Mouse (Mus musculus) intestine, embryonic 15.5 days (tissue): ENCODE results near the gene Ankfn1. TPM values are rescaled to one million over a fixed set of nuclear protein-coding genes. Genes with fewer than 3 reads are reported as not detected.
A peak's percentile ranks its signal among the peaks of the same experiment; 100 is the strongest.

ENCODE experiments used
- ATAC-seq: fragments of 200-750 bp; cut with Nextera tagmentation; 2 replicates; pipeline ENCODE4 v1.8.0; 2017; ENCODE audit warnings: moderate TSS enrichment, moderate library complexity
- H3K27ac ChIP-seq: fragments of 300-500 bp; sonication (generic); 2 replicates; pipeline ENCODE4 v1.5.1; 2015; ENCODE audit warnings: mild to moderate bottlenecking, inconsistent platforms
- H3K27me3 ChIP-seq: fragments of 300-500 bp; sonication (generic); replicated peaks from 2 replicates; pipeline ENCODE4 v1.6.1; 2015; ENCODE audit warnings: inconsistent platforms
- H3K36me3 ChIP-seq: fragments of 300-500 bp; sonication (generic); 2 replicates; pipeline ENCODE4 v1.6.1; 2015; ENCODE audit warnings: inconsistent platforms
- H3K4me1 ChIP-seq: fragments of 300-500 bp; sonication (generic); replicated peaks from 2 replicates; pipeline ENCODE4 v1.6.1; 2015; ENCODE audit warnings: inconsistent platforms
- H3K4me2 ChIP-seq: fragments of 300-500 bp; sonication (generic); replicated peaks from 2 replicates; pipeline ENCODE4 v1.6.1; 2015; ENCODE audit warnings: mild to moderate bottlenecking, inconsistent platforms
- H3K4me3 ChIP-seq: fragments of 300-500 bp; sonication (generic); replicated peaks from 2 replicates; pipeline ENCODE4 v1.5.1; 2015; ENCODE audit warnings: inconsistent platforms
- H3K9ac ChIP-seq: fragments of 300-500 bp; sonication (generic); 2 replicates; pipeline ENCODE4 v1.6.1; 2015; ENCODE audit warnings: inconsistent platforms
- H3K9me3 ChIP-seq: fragments of 300-500 bp; sonication (generic); 2 replicates; pipeline ENCODE4 v1.6.1; 2016; ENCODE audit warnings: inconsistent platforms
- WGBS: fragments of 180-500 bp; shearing (Covaris S2); methylation state at CpG from one replicate; pipeline ENCODE4 v1.1.7; 2015; 5-methylcytosine and 5-hydroxymethylcytosine counted together
- polyA plus RNA-seq: library from polyadenylated mRNA; unstranded; fragments of >200 nt; fragmentation: Nextera tagmentation; extraction: Ambion mirVana; gene quantifications from 2 replicates; pipeline ENCODE4 v1.2.1, GENCODE M21; 2015

Ankfn1 gene
- polyA plus RNA-seq, 1 experiment from 2014 or later = 0.11 TPM

GRCm38 (mm10) chr11:89381782-89382633 is 395.4 kb downstream of the Ankfn1 start:
- peak overlapping the region; percentile 70; the same call in 1 of the 2 replicates for H3K27ac ChIP-seq
- no peak overlapping the region for H3K9ac ChIP-seq
- no peaks in the 10 kb centered on the region for H3K27me3 ChIP-seq
- no peaks in the 10 kb centered on the region for H3K36me3 ChIP-seq
- H3K4me3 ChIP-seq = no peak overlapping the region
- ATAC-seq = peak; percentile 70
- 41% methylated on average over 8 of the region's 8 CpGs for WGBS
- H3K4me2 ChIP-seq = no peak overlapping the region
- peaks cover 14% of the 10 kb centered on the region for H3K4me1 ChIP-seq
- no peaks in the 10 kb centered on the region for H3K9me3 ChIP-seq

DNA sequence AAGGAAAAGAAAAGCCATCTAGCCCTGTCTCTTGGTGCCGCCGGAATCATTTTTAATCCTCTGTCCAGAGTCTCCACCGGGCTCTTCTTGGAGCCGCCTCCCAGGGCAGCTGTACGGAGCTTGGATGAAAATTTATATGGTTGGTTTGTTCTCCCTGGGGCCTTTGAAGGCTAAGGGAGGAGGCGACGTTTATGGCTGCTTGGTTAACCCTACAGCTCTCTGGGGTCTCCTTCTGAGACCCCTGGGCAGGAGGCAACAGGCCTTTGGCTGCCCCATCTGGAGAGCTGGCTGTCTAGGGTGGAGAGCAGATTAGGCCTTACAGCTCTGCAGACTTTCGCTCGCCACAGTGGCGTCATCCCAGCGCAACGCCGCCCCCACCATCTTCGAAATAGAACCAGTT is 406.5 kb downstream of the Ankfn1 start:
- no peak for ATAC-seq
- H3K9ac ChIP-seq = no peak overlapping the region
- 0 out of 2 replicates have a peak, but pooled peaks cover 5% of the 10 kb centered on the region for H3K4me1 ChIP-seq
- no peak overlapping the region for H3K4me3 ChIP-seq
- H3K9me3 ChIP-seq = no peaks in the 10 kb centered on the region
- 80% methylated on average over 14 of the region's 14 CpGs for WGBS
- H3K36me3 ChIP-seq = no peaks in the 10 kb centered on the region
- no peak overlapping the region for H3K27ac ChIP-seq
- H3K4me2 ChIP-seq = no peak overlapping the region
- H3K27me3 ChIP-seq = no peaks in the 10 kb centered on the region

DNA sequence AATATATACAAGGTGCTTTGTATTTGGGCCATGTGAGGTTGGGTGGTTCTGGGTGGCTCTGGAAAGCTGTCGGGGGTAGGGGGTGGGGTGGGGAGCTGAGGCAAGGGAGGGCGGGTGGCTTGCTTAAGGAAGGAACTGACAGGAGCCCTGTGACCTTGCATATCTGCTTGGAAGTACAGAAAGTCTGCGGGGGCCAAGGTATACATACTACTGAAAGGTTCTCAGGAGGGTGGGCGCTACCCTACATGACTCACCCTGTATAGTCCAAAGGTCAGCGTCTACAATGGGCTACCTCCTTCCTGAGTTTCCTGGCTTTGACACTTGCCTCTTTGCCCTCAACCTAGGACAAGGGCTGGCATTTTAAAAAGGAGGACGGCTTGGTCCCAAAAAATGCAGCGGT is 407.1 kb downstream of the Ankfn1 start:
- H3K36me3 ChIP-seq = no peaks in the 10 kb centered on the region
- H3K27ac ChIP-seq = no peak overlapping the region
- no peaks in the 10 kb centered on the region for H3K9me3 ChIP-seq
- no peak overlapping the region for H3K4me3 ChIP-seq
- H3K4me2 ChIP-seq = no peak overlapping the region
- no peaks in the 10 kb centered on the region for H3K27me3 ChIP-seq
- 67% methylated on average over 7 of the region's 7 CpGs for WGBS
- no peak overlapping the region for H3K9ac ChIP-seq
- ATAC-seq = peak; percentile 58
- H3K4me1 ChIP-seq = 0 out of 2 replicates have a peak, but pooled peaks cover 5% of the 10 kb centered on the region

- Histone ChIP-seq H3K27me3 (no peaks in the 10 kb centered on the region), H3K4me2 (no peak overlapping the region), H3K9me3 (no peaks in the 10 kb centered on the region), H3K4me1 (no peaks in the 10 kb centered on the region), H3K36me3 (no peaks in the 10 kb centered on the region), H3K9ac (no peak overlapping the region), H3K4me3 (no peak overlapping the region), H3K27ac (no peak overlapping the region)
- ATAC-seq = no peak
- WGBS = 85% methylated on average over 3 of the region's 3 CpGs
Observed at GRCm38 (mm10) chr11:89363981-89364380, 413.5 kb downstream of the Ankfn1 start.

DNA sequence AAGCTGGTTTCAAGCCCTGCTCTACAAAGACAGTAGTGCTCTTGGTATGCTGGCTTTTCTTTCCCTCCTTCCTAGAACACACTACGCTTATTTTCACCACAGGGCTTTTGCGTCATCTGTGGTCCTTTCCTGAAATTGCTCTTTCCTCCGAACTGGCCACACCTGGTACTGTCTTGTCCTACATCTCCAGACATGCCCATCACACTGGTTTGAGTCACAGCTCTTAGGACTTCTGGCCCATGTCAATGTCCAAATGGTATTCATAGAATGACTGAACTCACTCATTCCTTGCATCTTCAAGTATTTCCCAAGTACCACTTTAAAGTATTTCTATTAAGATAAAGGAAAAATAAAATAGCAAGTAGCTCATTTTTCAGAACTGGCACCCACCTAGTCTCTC is 416.6 kb downstream of the Ankfn1 start:
- no peak overlapping the region for H3K4me2 ChIP-seq
- no peak overlapping the region for H3K4me3 ChIP-seq
- H3K27me3 ChIP-seq = no peaks in the 10 kb centered on the region
- no peaks in the 10 kb centered on the region for H3K9me3 ChIP-seq
- H3K4me1 ChIP-seq = no peaks in the 10 kb centered on the region
- 72% methylated on average over 3 of the region's 3 CpGs for WGBS
- H3K36me3 ChIP-seq = no peaks in the 10 kb centered on the region
- ATAC-seq = no peak
- H3K27ac ChIP-seq = no peak overlapping the region
- no peak overlapping the region for H3K9ac ChIP-seq

DNA sequence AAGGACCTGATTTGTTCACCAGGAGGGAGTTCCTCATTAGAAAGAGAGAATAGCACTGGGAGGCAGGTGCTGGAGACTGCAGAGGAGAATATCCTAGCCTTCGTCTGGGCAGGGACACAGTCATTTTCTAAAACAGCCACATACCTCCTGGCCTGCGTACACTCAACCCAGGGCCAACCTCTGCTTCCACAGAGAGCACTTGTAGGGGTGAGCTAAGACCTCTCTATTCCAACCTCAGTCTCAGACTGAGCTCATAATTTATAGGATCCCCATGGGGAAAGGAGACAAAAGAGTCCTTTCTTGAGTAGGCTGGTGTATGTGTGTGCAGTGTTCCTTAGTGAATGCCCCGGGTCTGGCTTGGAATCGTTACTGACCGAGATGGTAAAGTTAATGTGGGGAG is 418.9 kb downstream of the Ankfn1 start:
- Histone ChIP-seq H3K9me3 (no peaks in the 10 kb centered on the region), H3K27ac (no peak overlapping the region), H3K4me2 (no peak overlapping the region), H3K4me1 (no peaks in the 10 kb centered on the region), H3K9ac (no peak overlapping the region), H3K4me3 (no peak overlapping the region), H3K36me3 (no peaks in the 10 kb centered on the region), H3K27me3 (no peaks in the 10 kb centered on the region)
- ATAC-seq = no peak
- WGBS = 73% methylated on average over 5 of the region's 5 CpGs

- ATAC-seq = no peak
- Histone ChIP-seq H3K4me1 (no peaks in the 10 kb centered on the region), H3K9me3 (no peaks in the 10 kb centered on the region), H3K27ac (no peak overlapping the region), H3K4me2 (no peak overlapping the region), H3K9ac (no peak overlapping the region), H3K27me3 (no peaks in the 10 kb centered on the region), H3K36me3 (no peaks in the 10 kb centered on the region), H3K4me3 (no peak overlapping the region)
- WGBS = 67% methylated on average over 2 of the region's 2 CpGs
Observed at GRCm38 (mm10) chr11:89356479-89356878, 421.0 kb downstream of the Ankfn1 start.

DNA sequence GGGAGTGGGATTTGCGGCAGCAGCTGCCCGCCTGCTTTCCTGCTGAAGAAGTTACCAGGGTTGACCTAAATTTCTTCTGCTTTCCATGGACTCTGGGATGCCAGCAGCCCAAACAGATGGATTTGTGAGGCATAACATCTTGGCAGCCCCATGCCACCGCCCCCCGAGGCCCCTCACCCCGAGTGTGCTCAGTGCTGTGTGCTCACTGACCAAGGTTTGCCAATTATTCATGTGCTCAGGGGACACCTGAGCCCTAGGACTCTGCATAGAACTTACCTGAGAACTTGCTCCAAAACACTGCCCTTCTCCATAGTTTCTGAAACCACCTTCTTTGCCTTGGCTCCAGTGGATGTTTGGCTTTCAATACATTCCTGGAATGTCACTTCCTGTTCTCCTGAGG is 421.4 kb downstream of the Ankfn1 start:
- WGBS = 61% methylated on average over 5 of the region's 5 CpGs
- Histone ChIP-seq H3K27ac (no peak overlapping the region), H3K9ac (no peak overlapping the region), H3K4me1 (no peaks in the 10 kb centered on the region), H3K27me3 (no peaks in the 10 kb centered on the region), H3K4me3 (no peak overlapping the region), H3K36me3 (no peaks in the 10 kb centered on the region), H3K9me3 (no peaks in the 10 kb centered on the region), H3K4me2 (no peak overlapping the region)
- no peak for ATAC-seq

DNA sequence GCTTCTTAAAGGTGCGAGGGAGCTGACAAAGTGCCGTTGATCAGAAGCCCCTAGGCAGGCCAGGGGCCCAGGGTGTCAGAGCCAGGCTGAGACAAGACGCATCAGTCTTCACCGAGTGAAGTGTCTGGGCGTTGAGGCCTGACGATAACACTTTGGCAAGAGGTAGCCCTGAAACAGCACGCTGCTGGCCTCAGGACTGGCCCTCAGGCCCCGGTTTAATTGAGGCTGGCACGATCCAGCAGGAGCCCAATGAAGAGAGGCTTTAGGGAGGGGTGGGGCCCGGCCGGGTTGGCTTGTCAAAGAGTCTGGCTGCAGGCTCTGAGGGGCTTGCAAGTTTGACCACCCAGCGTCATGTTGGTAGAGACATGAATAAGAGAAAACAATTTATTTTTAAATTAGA is 437.2 kb downstream of the Ankfn1 start:
- 51% methylated on average over 12 of the region's 12 CpGs for WGBS
- Histone ChIP-seq H3K9me3 (no peaks in the 10 kb centered on the region), H3K27me3 (no peaks in the 10 kb centered on the region), H3K9ac (no peak overlapping the region), H3K4me2 (no peak overlapping the region), H3K27ac (no peak overlapping the region), H3K4me1 (no peaks in the 10 kb centered on the region), H3K36me3 (no peaks in the 10 kb centered on the region), H3K4me3 (no peak overlapping the region)
- ATAC-seq = no peak

Other genes with a start within 250 kb of the Ankfn1 start
- gene Pctp, start 225.2 kb upstream of the Ankfn1 start, polyA plus RNA-seq = 19.7 and 20.3 TPM in 2 replicates